Mouse (Mus musculus): ENCODE data around the gene A1cf. TPM values are rescaled to one million over a fixed set of nuclear protein-coding genes. Genes with fewer than 3 reads are reported as not detected.

The A1cf gene
- polyA plus RNA-seq, 1 experiment from 2014 or later: not detected

GRCm38 (mm10) chr19:31921852-31922251 lies 53.3 kb downstream of the A1cf start:
- no peak overlapping the region for H3K27ac ChIP-seq (ENCODE audit: low read length)
- no peaks in the 10 kb centered on the region for H3K36me3 ChIP-seq (ENCODE audit: control insufficient read depth, insufficient read depth)
- 42% methylated on average over 5 of the region's 5 CpGs for WGBS
- no peak overlapping the region for H3K4me3 ChIP-seq (replicated peaks; ENCODE audit: low read length)
- ATAC-seq: peak; percentile 57
- H3K4me1 ChIP-seq (replicated peaks; ENCODE audit: control insufficient read depth, insufficient read depth, low read length): no peaks in the 10 kb centered on the region
- H3K27me3 ChIP-seq (replicated peaks; ENCODE audit: control insufficient read depth, insufficient read depth, low read length): no peaks in the 10 kb centered on the region
- no peaks in the 10 kb centered on the region for H3K9me3 ChIP-seq (ENCODE audit: control insufficient read depth, low read length)
- H3K4me2 ChIP-seq (ENCODE audit: low read length): no peak overlapping the region
- H3K9ac ChIP-seq (replicated peaks; ENCODE audit: low read depth, low read length): no peak overlapping the region

DNA sequence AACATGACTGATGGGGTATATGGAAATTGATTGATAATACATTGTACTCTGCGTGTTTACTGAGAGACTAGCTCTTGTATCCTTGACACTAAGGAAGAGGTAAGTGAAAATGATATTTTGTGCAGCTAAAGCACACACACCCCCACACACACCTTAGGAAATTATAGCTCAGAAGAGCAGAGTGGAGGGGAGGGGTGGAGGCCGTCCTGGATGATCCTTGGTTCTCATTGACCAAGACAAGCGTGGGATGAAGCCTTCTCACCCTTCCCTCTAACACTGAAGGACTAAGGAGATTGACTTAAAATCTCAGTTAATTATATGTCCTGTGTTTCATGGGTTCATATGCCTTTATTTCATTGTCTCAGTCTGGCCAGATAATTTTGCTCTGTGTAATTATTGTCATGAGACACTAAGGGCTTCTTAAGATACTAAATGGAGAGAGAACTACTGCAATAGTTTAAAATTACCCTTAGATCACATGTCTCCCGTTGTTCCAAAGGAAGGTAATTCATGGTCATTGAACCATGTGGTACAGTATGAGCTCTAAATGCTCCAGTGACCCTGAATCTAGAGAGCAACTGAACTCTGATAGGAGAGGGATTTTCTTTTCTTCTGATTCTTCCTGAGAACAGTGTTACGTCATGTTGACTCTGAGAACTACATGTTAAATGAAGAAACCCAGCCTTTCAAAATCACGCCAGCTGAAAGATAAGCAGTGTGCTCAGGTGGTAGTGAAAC lies 55.2 kb downstream of the A1cf start:
- Histone ChIP-seq H3K4me2 (ENCODE audit: low read length) (no peak overlapping the region), H3K36me3 (ENCODE audit: control insufficient read depth, insufficient read depth) (no peaks in the 10 kb centered on the region), H3K4me1 (replicated peaks; ENCODE audit: control insufficient read depth, insufficient read depth, low read length) (no peaks in the 10 kb centered on the region), H3K9ac (replicated peaks; ENCODE audit: low read depth, low read length) (no peak overlapping the region), H3K4me3 (replicated peaks; ENCODE audit: low read length) (no peak overlapping the region), H3K27me3 (replicated peaks; ENCODE audit: control insufficient read depth, insufficient read depth, low read length) (no peaks in the 10 kb centered on the region), H3K9me3 (ENCODE audit: control insufficient read depth, low read length) (no peaks in the 10 kb centered on the region), H3K27ac (ENCODE audit: low read length) (no peak overlapping the region)
- WGBS: 81% methylated on average over 6 of the region's 6 CpGs
- no peak for ATAC-seq

GRCm38 (mm10) chr19:31950793-31951489 lies 82.4 kb downstream of the A1cf start:
- Histone ChIP-seq H3K9me3 (ENCODE audit: control insufficient read depth, low read length) (no peaks in the 10 kb centered on the region), H3K27me3 (replicated peaks; ENCODE audit: control insufficient read depth, insufficient read depth, low read length) (no peaks in the 10 kb centered on the region), H3K9ac (replicated peaks; ENCODE audit: low read depth, low read length) (no peak overlapping the region), H3K4me3 (replicated peaks; ENCODE audit: low read length) (no peak overlapping the region), H3K4me2 (ENCODE audit: low read length) (no peak overlapping the region), H3K27ac (ENCODE audit: low read length) (no peak overlapping the region), H3K36me3 (ENCODE audit: control insufficient read depth, insufficient read depth) (no peaks in the 10 kb centered on the region), H3K4me1 (replicated peaks; ENCODE audit: control insufficient read depth, insufficient read depth, low read length) (0 out of 2 replicates have a peak, but pooled peaks cover 2% of the 10 kb centered on the region)
- no peak for ATAC-seq
- 68% methylated on average over 7 of the region's 7 CpGs for whole genome bisulfite sequencing

- no peaks in the 10 kb centered on the region for H3K27me3 ChIP-seq (replicated peaks; ENCODE audit: control insufficient read depth, insufficient read depth, low read length)
- H3K9me3 ChIP-seq (ENCODE audit: control insufficient read depth, low read length): no peaks in the 10 kb centered on the region
- no peak overlapping the region for H3K4me3 ChIP-seq (replicated peaks; ENCODE audit: low read length)
- no peak overlapping the region for H3K27ac ChIP-seq (ENCODE audit: low read length)
- no peak overlapping the region for H3K4me2 ChIP-seq (ENCODE audit: low read length)
- ATAC-seq: no peak
- H3K4me1 ChIP-seq (replicated peaks; ENCODE audit: control insufficient read depth, insufficient read depth, low read length): 0 out of 2 replicates have a peak, but pooled peaks cover 2% of the 10 kb centered on the region
- no peaks in the 10 kb centered on the region for H3K36me3 ChIP-seq (ENCODE audit: control insufficient read depth, insufficient read depth)
- 90% methylated on average over 2 of the region's 2 CpGs for WGBS
- no peak overlapping the region for H3K9ac ChIP-seq (replicated peaks; ENCODE audit: low read depth, low read length)
Measured at GRCm38 (mm10) chr19:31953799-31954198, 85.2 kb downstream of the A1cf start.

DNA sequence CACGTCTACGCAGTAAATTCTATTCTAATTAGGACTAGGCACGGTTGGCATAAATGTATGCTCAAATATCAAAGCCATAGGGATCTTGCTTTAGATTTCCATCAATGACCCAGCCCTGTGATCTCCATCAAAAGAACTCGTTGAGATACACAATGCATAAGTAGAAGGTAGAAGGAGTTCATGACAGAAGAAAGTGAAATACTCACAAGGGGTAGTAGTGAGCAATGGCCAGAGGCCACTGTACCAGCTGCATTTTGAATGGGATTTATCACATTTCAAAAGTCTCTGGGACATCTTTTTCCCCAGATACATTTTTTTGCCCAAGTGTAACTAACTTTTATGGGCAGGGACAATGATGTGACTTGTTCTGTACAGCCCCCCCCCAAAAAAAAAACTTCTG lies 85.7 kb downstream of the A1cf start:
- no peak overlapping the region for H3K27ac ChIP-seq (ENCODE audit: low read length)
- no peaks in the 10 kb centered on the region for H3K36me3 ChIP-seq (ENCODE audit: control insufficient read depth, insufficient read depth)
- WGBS: 68% methylated on average over 4 of the region's 4 CpGs
- no peaks in the 10 kb centered on the region for H3K9me3 ChIP-seq (ENCODE audit: control insufficient read depth, low read length)
- H3K4me3 ChIP-seq (replicated peaks; ENCODE audit: low read length): no peak overlapping the region
- H3K4me2 ChIP-seq (ENCODE audit: low read length): no peak overlapping the region
- ATAC-seq: no peak
- H3K4me1 ChIP-seq (replicated peaks; ENCODE audit: control insufficient read depth, insufficient read depth, low read length): no peaks in the 10 kb centered on the region
- H3K9ac ChIP-seq (replicated peaks; ENCODE audit: low read depth, low read length): no peak overlapping the region
- H3K27me3 ChIP-seq (replicated peaks; ENCODE audit: control insufficient read depth, insufficient read depth, low read length): no peaks in the 10 kb centered on the region

GRCm38 (mm10) chr19:31954696-31955095 lies 86.1 kb downstream of the A1cf start:
- Histone ChIP-seq H3K4me2 (ENCODE audit: low read length) (no peak overlapping the region), H3K9ac (replicated peaks; ENCODE audit: low read depth, low read length) (no peak overlapping the region), H3K36me3 (ENCODE audit: control insufficient read depth, insufficient read depth) (no peaks in the 10 kb centered on the region), H3K27ac (ENCODE audit: low read length) (no peak overlapping the region), H3K4me3 (replicated peaks; ENCODE audit: low read length) (no peak overlapping the region), H3K9me3 (ENCODE audit: control insufficient read depth, low read length) (no peaks in the 10 kb centered on the region), H3K27me3 (replicated peaks; ENCODE audit: control insufficient read depth, insufficient read depth, low read length) (no peaks in the 10 kb centered on the region), H3K4me1 (replicated peaks; ENCODE audit: control insufficient read depth, insufficient read depth, low read length) (no peaks in the 10 kb centered on the region)
- ATAC-seq: no peak
- 93% methylated on average over 4 of the region's 4 CpGs for WGBS

- no peaks in the 10 kb centered on the region for H3K4me1 ChIP-seq (replicated peaks; ENCODE audit: control insufficient read depth, insufficient read depth, low read length)
- ATAC-seq: no peak
- no peaks in the 10 kb centered on the region for H3K36me3 ChIP-seq (ENCODE audit: control insufficient read depth, insufficient read depth)
Measured at GRCm38 (mm10) chr19:31956359-31956758, 87.8 kb downstream of the A1cf start.

DNA sequence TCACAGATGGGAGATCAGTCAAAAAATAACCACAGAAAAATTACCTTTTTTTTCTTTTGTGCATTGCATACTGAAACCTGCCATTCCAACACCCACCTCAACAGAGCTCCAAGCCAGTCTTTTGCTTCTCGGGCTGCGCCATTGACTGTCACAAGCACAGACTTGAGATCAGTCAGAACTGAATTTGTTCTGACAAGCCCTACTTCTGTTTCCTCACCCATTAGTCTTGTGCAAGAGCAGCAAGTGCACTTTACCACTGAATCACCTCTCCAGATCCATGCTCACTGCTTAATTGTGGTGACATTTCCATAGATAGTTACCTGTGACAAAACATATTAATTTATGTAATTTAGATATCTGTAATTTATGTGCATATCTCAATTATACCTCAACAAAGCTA lies 91.9 kb downstream of the A1cf start:
- H3K9ac ChIP-seq (replicated peaks; ENCODE audit: low read depth, low read length): no peak overlapping the region
- WGBS: 95% methylated on average over 2 of the region's 2 CpGs
- no peak overlapping the region for H3K4me2 ChIP-seq (ENCODE audit: low read length)
- H3K27ac ChIP-seq (ENCODE audit: low read length): no peak overlapping the region
- H3K4me3 ChIP-seq (replicated peaks; ENCODE audit: low read length): no peak overlapping the region
- H3K4me1 ChIP-seq (replicated peaks; ENCODE audit: control insufficient read depth, insufficient read depth, low read length): no peaks in the 10 kb centered on the region
- no peaks in the 10 kb centered on the region for H3K36me3 ChIP-seq (ENCODE audit: control insufficient read depth, insufficient read depth)
- ATAC-seq: no peak
- no peaks in the 10 kb centered on the region for H3K9me3 ChIP-seq (ENCODE audit: control insufficient read depth, low read length)
- no peaks in the 10 kb centered on the region for H3K27me3 ChIP-seq (replicated peaks; ENCODE audit: control insufficient read depth, insufficient read depth, low read length)

More at GRCm38 (mm10) chr19:31956359-31956758, 87.8 kb downstream of the A1cf start:
- Histone ChIP-seq H3K27ac (ENCODE audit: low read length) (no peak overlapping the region), H3K9me3 (ENCODE audit: control insufficient read depth, low read length) (no peaks in the 10 kb centered on the region), H3K4me3 (replicated peaks; ENCODE audit: low read length) (no peak overlapping the region), H3K4me2 (ENCODE audit: low read length) (no peak overlapping the region), H3K9ac (replicated peaks; ENCODE audit: low read depth, low read length) (no peak overlapping the region), H3K27me3 (replicated peaks; ENCODE audit: control insufficient read depth, insufficient read depth, low read length) (no peaks in the 10 kb centered on the region)
- 81% methylated on average over 2 of the region's 2 CpGs for WGBS

- H3K9ac ChIP-seq (replicated peaks; ENCODE audit: low read depth, low read length): no peak overlapping the region
- WGBS: 60% methylated on average over 3 of the region's 3 CpGs
Measured at GRCm38 (mm10) chr19:31963147-31963546, 94.6 kb downstream of the A1cf start.

More at GRCm38 (mm10) chr19:31963147-31963546, 94.6 kb downstream of the A1cf start:
- no peak overlapping the region for H3K27ac ChIP-seq (ENCODE audit: low read length)
- H3K4me1 ChIP-seq (replicated peaks; ENCODE audit: control insufficient read depth, insufficient read depth, low read length): no peaks in the 10 kb centered on the region
- no peak for ATAC-seq
- H3K4me3 ChIP-seq (replicated peaks; ENCODE audit: low read length): no peak overlapping the region
- no peaks in the 10 kb centered on the region for H3K9me3 ChIP-seq (ENCODE audit: control insufficient read depth, low read length)
- no peaks in the 10 kb centered on the region for H3K27me3 ChIP-seq (replicated peaks; ENCODE audit: control insufficient read depth, insufficient read depth, low read length)
- H3K36me3 ChIP-seq (ENCODE audit: control insufficient read depth, insufficient read depth): no peaks in the 10 kb centered on the region
- no peak overlapping the region for H3K4me2 ChIP-seq (ENCODE audit: low read length)
